12 mouse cellular contexts compared by ENCODE assay signal in the genomic region with DNA sequence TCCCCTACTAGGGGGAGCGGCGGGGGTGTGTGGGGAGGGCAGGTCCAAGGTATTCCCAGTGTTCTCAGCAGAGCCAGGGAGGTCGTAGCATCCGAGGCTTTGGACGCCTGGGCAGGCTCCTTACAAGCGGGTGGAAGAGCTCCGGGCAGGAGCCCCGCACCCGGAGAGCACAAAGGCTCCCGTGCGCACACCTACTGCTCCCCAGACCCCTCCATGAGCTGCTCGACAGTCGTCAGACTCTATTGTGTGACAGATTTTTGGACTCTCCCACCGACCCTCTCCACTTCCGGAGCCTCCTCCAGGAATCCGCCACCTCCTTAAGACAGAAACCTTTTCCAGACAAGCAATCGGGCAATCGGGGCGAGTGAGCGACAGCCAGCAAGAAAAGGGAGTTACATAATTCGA. TPM values are rescaled to one million over a fixed set of nuclear protein-coding genes. Genes with fewer than 3 reads are reported as not detected.
DNase-seq lines count a peak whose midpoint lies in the region; ATAC-seq and TF ChIP-seq lines count a peak whose summit lies in the region.
"Had no signal": no experiment of that assay in that cellular context is flagged by ENCODE, and none has a peak within 500 bp of the region (broad histone marks: within the 10 kb centered on the region; RNA-seq: fewer than 3 reads in every experiment).

No protein-coding gene starts in this region.

- no peaks in the 10 kb centered on the region for H3K9me3 ChIP-seq in kidney, embryonic 15.5 days (replicated peaks)
- no peaks in the 10 kb centered on the region for H3K9me3 ChIP-seq in hindbrain, embryonic 11.5 days (ENCODE audit: control insufficient read depth, low read length)
- H3K9me3 ChIP-seq in midbrain, embryonic 13.5 days, result no peaks in the 10 kb centered on the region
- H3K9me3 ChIP-seq: forebrain, embryonic 13.5 days had no signal

- TF ChIP-seq CTCF in brain, embryonic 14.5 days (IDR thresholded peaks at IDR 0.05; ENCODE audit: borderline replicate concordance, extremely low read depth, insufficient read depth, insufficient read length), result no peak
- no peak for TF ChIP-seq CTCF in cerebellum, adult 2 months (IDR thresholded peaks at IDR 0.05; ENCODE audit: borderline replicate concordance, insufficient read depth, low read depth, low read length)

- H3K27me3 ChIP-seq in kidney, embryonic 15.5 days, result peaks cover 99% of the 10 kb centered on the region
- peaks cover 93% of the 10 kb centered on the region for H3K27me3 ChIP-seq in hindbrain, embryonic 11.5 days (ENCODE audit: control insufficient read depth, insufficient read depth, low read length)
- peaks cover 98% of the 10 kb centered on the region for H3K27me3 ChIP-seq in midbrain, embryonic 13.5 days
- H3K27me3 ChIP-seq in cerebellum, adult 2 months (ENCODE audit: control insufficient read depth, insufficient read depth, low read length), result peaks cover 19% of the 10 kb centered on the region; the same call in 1 of the 2 replicates

- WGBS in kidney, embryonic 15.5 days, result 3% methylated on average over 21 of the region's 21 CpGs
- under 1% methylated on average over 21 of the region's 21 CpGs for WGBS in hindbrain, embryonic 11.5 days
- WGBS in midbrain, embryonic 13.5 days, result under 1% methylated on average over 21 of the region's 21 CpGs
- 3% methylated on average over 21 of the region's 21 CpGs for WGBS in cerebellum, adult 2 months

- peaks cover 61% of the 10 kb centered on the region for H3K4me1 ChIP-seq in kidney, embryonic 15.5 days
- peaks cover 13% of the 10 kb centered on the region for H3K4me1 ChIP-seq in hindbrain, embryonic 11.5 days (replicated peaks; ENCODE audit: control insufficient read depth, insufficient read depth, low read length)
- H3K4me1 ChIP-seq in midbrain, embryonic 13.5 days (replicated peaks), result peaks cover 27% of the 10 kb centered on the region
- H3K4me1 ChIP-seq in cerebellum, adult 2 months (ENCODE audit: control insufficient read depth, insufficient read depth, low read length), result no peaks in the 10 kb centered on the region

- H3K9ac ChIP-seq in kidney, embryonic 15.5 days, result no peak overlapping the region
- H3K9ac ChIP-seq in hindbrain, embryonic 11.5 days (ENCODE audit: low read depth, low read length), result peak overlapping the region; percentile 37; the same call in 1 of the 2 replicates
- H3K9ac ChIP-seq in midbrain, embryonic 13.5 days (replicated peaks), result peak overlapping the region; percentile 49
- H3K9ac ChIP-seq: forebrain, embryonic 13.5 days had no signal

- TF ChIP-seq POLR2A in brain, embryonic 14.5 days (IDR thresholded peaks at IDR 0.05; ENCODE audit: borderline replicate concordance, extremely low read depth, insufficient read depth, insufficient read length, poor library complexity, severe bottlenecking), result no peak
- no peak for TF ChIP-seq POLR2A in cerebellum, adult 2 months (IDR thresholded peaks at IDR 0.05; ENCODE audit: borderline replicate concordance, insufficient read depth, low read length)

- no peak overlapping the region for H3K27ac ChIP-seq in kidney, embryonic 15.5 days
- 0 out of 2 replicates have a peak overlapping the region, but pooled peaks have one; percentile 6 for H3K27ac ChIP-seq in hindbrain, embryonic 11.5 days (ENCODE audit: low read depth, low read length)
- H3K27ac ChIP-seq in midbrain, embryonic 13.5 days, result no peak overlapping the region; the same call in 1 of the 2 replicates
- no peak overlapping the region for H3K27ac ChIP-seq in cerebellum, adult 2 months (ENCODE audit: insufficient read depth, low read length)
- H3K27ac ChIP-seq: forebrain, embryonic 13.5 days had no signal

- H3K4me2 ChIP-seq in kidney, embryonic 15.5 days, result peak overlapping the region; percentile 40
- H3K4me2 ChIP-seq in hindbrain, embryonic 11.5 days (replicated peaks; ENCODE audit: low read depth, low read length), result peak overlapping the region; percentile 17
- H3K4me2 ChIP-seq in midbrain, embryonic 13.5 days (replicated peaks), result peak overlapping the region; percentile 46
- H3K4me2 ChIP-seq: forebrain, embryonic 13.5 days had no signal

- H3K36me3 ChIP-seq in kidney, embryonic 15.5 days, result no peaks in the 10 kb centered on the region
- no peaks in the 10 kb centered on the region for H3K36me3 ChIP-seq in hindbrain, embryonic 11.5 days (ENCODE audit: control insufficient read depth, insufficient read depth, low read length)
- H3K36me3 ChIP-seq in midbrain, embryonic 13.5 days, result no peaks in the 10 kb centered on the region

- no peak for ATAC-seq in kidney, embryonic 15.5 days (replicated peaks; ENCODE audit: low FRiP score)
- no peak for ATAC-seq in hindbrain, embryonic 11.5 days (ENCODE audit: low FRiP score)
- ATAC-seq in midbrain, embryonic 13.5 days, result no peak
- ATAC-seq: forebrain, embryonic 13.5 days had no signal

- H3K4me3 ChIP-seq in kidney, embryonic 15.5 days (replicated peaks), result peak overlapping the region; percentile 16
- H3K4me3 ChIP-seq in hindbrain, embryonic 11.5 days (ENCODE audit: low read depth, low read length), result peak overlapping the region; percentile 27
- H3K4me3 ChIP-seq in midbrain, embryonic 13.5 days (replicated peaks), result peak overlapping the region; percentile 41
- no peak overlapping the region for H3K4me3 ChIP-seq in cerebellum, adult 2 months (replicated peaks; ENCODE audit: insufficient read depth, low read depth, low read length)
- H3K4me3 ChIP-seq: forebrain, embryonic 13.5 days had no signal

- no peak for DNase-seq in kidney, postnatal 14 days
- DNase-seq in brain, embryonic 14.5 days (ENCODE audit: low read depth), result peak; percentile 53
- no peak for DNase-seq in hindbrain, embryonic 11.5 days (ENCODE audit: low spot score)
- no peak for DNase-seq in cerebellum, adult 2 months
- DNase-seq in cerebellum, postnatal 4 days (ENCODE audit: low spot score in 2 of 2), result no peak
- no peak for DNase-seq in cerebellum, adult 9-11 months
- DNase-seq: cerebellum, adult 9-10 months; kidney, adult 18-20 months; thymus, postnatal 36 days had no signal

RNA-seq across cellular contexts. Expression of a gene that starts 4.2 kb away (rescaled TPM):
- 1.1 and 1.2 TPM in 2 replicates for polyA plus RNA-seq in kidney, embryonic 15.5 days (2015; fragmentation: Nextera tagmentation; extraction: Ambion mirVana)
- polyA plus RNA-seq in brain, embryonic 14.5 days (2012; rRNA removed), result 2.9 and 16.0 TPM in 2 replicates
- polyA plus RNA-seq in hindbrain, embryonic 11.5 days (2014; fragmentation: Nextera tagmentation; extraction: Ambion mirVana), result 4.2 and 5.0 TPM in 2 replicates
- polyA plus RNA-seq in midbrain, embryonic 13.5 days (2015; fragmentation: Nextera tagmentation; extraction: Ambion mirVana), result 2.5 and 2.7 TPM in 2 replicates
- polyA plus RNA-seq in cerebellum, adult 2 months (2012; rRNA removed), result 0.84 and 0.93 TPM in 2 replicates
